Mouse (Mus musculus): ENCODE measurements at regions not wholly inside any gene's neighbourhood (a gene's known extent, or its start where the extent isn't known, plus 50 kb on each side); places are given as distances from the start of the nearest gene placed in this dataset.
A peak's percentile ranks its signal among the peaks of the same experiment; 100 is the strongest.
"Not testable (repeated sequence)": the region's sequence is repeated elsewhere in the genome, so short reads cannot be mapped to it uniquely, and the experiment has no call there.

GRCm38 (mm10) chr13:72282764-72283163 lies 319.2 kb upstream of the Irx1 start:
- no peak for DNase-seq

GRCm38 (mm10) chr13:72283701-72284100 lies 320.2 kb upstream of the Irx1 start:
- DNase-seq = no peak

- DNase-seq = no peak
Measured at GRCm38 (mm10) chr13:72286301-72286700, 322.8 kb upstream of the Irx1 start.

- DNase-seq = no peak
Measured at GRCm38 (mm10) chr13:72288381-72289092, 325.0 kb upstream of the Irx1 start.

GRCm38 (mm10) chr13:72289093-72289501 lies 325.6 kb upstream of the Irx1 start:
- DNase-seq = no peak

- DNase-seq = peak; percentile 27
Measured at GRCm38 (mm10) chr13:72292361-72292760, 328.8 kb upstream of the Irx1 start.

GRCm38 (mm10) chr13:72293059-72293694 lies 329.7 kb upstream of the Irx1 start:
- DNase-seq = no peak

- no peak for DNase-seq
Measured at GRCm38 (mm10) chr13:72298264-72298870, 330.3 kb upstream of the Irx2 start.

GRCm38 (mm10) chr13:72299660-72300059 lies 329.0 kb upstream of the Irx2 start:
- DNase-seq = no peak

- peak; percentile 33 for DNase-seq
Measured at GRCm38 (mm10) chr13:72301114-72301513, 327.5 kb upstream of the Irx2 start.

- peak; percentile 10 for DNase-seq
Measured at GRCm38 (mm10) chr13:72301841-72302240, 326.8 kb upstream of the Irx2 start.

- DNase-seq = no peak
Measured at GRCm38 (mm10) chr13:72302436-72303125, 326.0 kb upstream of the Irx2 start.

GRCm38 (mm10) chr13:72303126-72303760 lies 325.4 kb upstream of the Irx2 start:
- no peak for DNase-seq

- no peak for DNase-seq
Measured at GRCm38 (mm10) chr13:72324041-72324690, 304.5 kb upstream of the Irx2 start.

- DNase-seq = not testable (repeated sequence)
Measured at GRCm38 (mm10) chr13:72326201-72326600, 302.4 kb upstream of the Irx2 start.

GRCm38 (mm10) chr13:72345647-72346133 lies 282.9 kb upstream of the Irx2 start:
- no peak for DNase-seq

- DNase-seq = no peak
Measured at GRCm38 (mm10) chr13:72346207-72346943, 282.2 kb upstream of the Irx2 start.

- DNase-seq = no peak
Measured at GRCm38 (mm10) chr13:72346944-72347586, 281.6 kb upstream of the Irx2 start.

GRCm38 (mm10) chr13:72352641-72353181 lies 275.9 kb upstream of the Irx2 start:
- DNase-seq = peak; percentile 65

- DNase-seq = no peak
Measured at GRCm38 (mm10) chr13:72355297-72355696, 273.3 kb upstream of the Irx2 start.

GRCm38 (mm10) chr13:72355821-72356220 lies 272.8 kb upstream of the Irx2 start:
- peak; percentile 15 for DNase-seq
